Mouse (Mus musculus): ENCODE results near the gene Btbd11. TPM values are rescaled to one million over a fixed set of nuclear protein-coding genes. Genes with fewer than 3 reads are reported as not detected.

Btbd11 gene
- total RNA-seq, 2 experiments from 2014 or later = 1.3 to 3.5 TPM

DNA sequence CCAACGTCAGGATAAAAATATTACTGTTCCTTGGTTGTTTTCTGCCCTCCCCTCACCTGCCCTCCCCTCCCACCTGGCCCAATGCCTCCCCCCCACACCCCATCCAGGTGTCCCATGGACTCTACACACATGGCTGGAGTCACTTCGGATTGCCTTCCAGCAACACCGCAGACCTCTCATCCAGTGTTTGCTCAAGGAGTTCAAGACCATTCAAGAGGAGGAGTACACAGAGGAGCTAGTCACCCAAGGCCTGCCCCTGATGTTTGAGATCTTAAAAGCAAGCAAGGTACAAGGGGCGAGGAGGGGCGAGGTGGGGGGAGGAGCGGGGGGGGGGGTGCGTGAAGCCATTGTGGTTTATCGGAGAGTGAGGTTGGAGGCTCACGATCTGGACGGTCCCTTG is 247.0 kb downstream of the Btbd11 start:
- no peak for ATAC-seq (replicated peaks; ENCODE audit: poor library complexity, severe bottlenecking)

DNA sequence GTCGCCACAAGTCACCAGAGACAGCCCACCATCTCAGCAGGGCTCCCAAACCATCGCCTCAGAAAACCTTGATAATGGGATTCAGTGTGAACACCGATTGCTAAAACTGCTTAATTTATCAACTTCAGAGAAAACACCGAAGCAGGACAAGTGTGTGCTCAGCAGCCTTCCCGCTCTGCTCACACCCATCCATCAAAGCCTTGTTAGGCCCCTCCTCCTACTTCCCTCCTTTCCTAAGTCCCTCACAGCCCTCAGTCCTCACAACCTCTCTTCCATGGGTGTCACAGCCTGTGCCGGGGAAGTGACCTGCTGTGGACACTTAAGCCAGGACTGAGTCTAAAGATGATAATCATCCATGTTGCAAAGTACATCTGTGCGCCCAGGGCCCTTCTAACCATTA is 251.0 kb downstream of the Btbd11 start:
- no peak for ATAC-seq (replicated peaks; ENCODE audit: poor library complexity, severe bottlenecking)

DNA sequence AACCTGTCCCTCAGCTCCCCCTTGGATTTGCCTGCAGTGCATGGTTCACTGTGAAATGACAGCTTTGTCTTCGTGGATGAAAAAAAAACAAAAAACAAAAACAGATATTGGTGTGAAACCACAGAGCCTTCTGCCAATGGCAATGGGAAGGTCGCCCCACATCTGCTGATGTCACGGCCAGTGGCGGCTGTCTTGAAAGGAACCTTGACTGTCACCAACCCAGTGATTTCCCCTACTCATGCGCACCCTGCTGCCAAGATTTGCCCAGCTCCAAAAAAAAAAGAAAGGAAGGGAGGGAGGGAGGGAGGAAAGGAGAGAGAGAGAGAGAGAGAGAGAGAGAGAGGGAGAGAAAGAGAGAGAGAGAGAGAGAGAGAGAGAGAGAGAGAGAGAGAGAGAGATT is 251.5 kb downstream of the Btbd11 start:
- ATAC-seq (replicated peaks; ENCODE audit: poor library complexity, severe bottlenecking) = no peak

DNA sequence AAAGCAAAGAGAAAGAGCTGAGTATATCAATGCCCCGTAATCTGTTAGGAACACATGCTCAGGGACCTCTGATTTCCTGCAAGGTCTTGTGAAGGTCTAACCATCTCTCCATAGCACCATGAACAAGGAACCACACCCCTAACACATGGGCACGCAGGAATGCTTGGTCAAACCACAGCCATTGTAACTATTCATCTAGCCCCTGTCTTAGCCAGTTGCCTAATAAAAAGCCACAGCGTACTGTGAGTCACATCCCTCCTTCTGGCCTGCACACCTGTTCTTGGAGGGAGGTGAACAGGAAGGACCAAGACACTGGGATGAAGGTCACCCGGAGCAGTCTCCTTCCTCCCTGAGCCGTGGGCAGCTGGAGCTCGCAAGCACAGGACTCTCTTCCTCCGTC is 253.0 kb downstream of the Btbd11 start:
- ATAC-seq (replicated peaks; ENCODE audit: poor library complexity, severe bottlenecking) = no peak

DNA sequence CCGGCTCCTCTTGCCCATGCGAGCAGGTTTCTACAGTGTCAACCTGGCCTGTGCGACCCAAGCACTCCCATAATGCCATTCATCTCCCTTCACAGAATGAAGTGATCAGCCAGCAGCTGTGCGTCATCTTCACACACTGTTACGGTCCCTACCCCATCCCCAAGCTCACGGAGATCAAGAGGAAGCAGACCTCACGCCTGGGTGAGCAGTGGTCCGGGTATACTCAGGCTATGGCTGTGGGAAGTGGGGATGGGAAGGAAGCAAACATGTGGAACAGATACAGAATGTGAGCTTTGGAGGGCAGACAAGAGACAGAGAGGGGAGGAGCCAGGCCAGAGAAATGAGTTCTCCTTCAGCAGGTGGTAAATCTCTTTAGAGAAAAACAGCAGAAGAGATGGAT is 253.8 kb downstream of the Btbd11 start:
- no peak for ATAC-seq (replicated peaks; ENCODE audit: poor library complexity, severe bottlenecking)

DNA sequence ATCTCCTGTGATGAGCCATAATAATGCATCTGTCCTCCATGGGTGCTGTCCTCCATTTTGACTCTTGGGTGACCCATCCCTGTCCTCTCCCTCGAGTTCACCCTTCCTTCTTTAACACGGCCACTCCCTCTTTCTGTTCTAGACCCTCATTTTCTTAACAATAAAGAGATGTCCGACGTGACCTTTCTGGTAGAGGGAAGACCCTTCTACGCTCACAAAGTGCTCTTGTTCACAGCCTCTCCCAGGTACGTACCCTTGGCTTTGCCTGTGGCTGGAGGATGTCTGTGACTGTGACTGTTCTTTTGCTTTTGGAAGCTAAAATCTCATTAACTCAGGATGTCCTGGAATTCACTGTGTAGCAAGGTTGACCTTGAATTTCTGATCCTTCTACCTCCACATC is 258.7 kb downstream of the Btbd11 start:
- no peak for ATAC-seq (replicated peaks; ENCODE audit: poor library complexity, severe bottlenecking)

DNA sequence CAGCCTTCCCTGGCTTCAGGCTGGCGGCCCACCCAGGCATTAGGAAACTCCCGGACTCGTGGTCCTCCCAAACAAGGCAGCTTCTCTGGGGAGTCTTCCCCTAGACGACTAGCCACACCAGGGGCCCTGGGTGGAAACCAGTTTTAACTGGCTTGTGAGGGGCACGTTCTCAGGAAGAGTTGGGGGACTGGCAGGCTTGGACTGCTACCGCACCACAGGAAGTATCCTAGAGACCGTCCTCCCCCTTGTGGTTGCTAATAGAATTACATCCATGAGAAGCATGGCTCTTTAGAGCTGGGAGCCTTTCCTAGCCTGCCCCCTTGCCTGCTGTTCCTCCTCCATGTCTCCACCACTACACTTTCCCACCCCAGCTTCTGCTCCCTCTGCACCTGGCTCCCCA is 265.1 kb downstream of the Btbd11 start:
- peak; percentile 83 for ATAC-seq (replicated peaks; ENCODE audit: poor library complexity, severe bottlenecking)

DNA sequence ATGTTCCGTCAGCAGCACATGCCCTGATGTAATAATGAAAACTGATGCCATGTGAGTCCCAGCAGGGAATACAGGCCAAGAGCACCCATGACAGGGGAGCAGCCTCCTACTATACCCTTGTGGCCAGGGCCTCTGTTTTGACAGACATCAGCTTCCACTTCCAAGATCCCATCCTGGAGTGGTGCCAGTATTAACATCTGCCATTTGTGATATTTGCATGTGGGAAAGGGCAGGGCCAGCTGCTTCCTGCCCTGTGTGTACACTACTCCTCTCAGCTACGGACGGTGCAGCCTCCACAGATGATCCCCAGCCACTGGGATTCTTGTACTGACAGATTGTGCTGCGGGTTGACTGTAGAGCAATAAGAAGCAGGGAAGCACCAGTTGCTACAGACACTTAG is 269.3 kb downstream of the Btbd11 start:
- ATAC-seq (replicated peaks; ENCODE audit: poor library complexity, severe bottlenecking) = peak; percentile 19; the same call in 1 of the 2 replicates

DNA sequence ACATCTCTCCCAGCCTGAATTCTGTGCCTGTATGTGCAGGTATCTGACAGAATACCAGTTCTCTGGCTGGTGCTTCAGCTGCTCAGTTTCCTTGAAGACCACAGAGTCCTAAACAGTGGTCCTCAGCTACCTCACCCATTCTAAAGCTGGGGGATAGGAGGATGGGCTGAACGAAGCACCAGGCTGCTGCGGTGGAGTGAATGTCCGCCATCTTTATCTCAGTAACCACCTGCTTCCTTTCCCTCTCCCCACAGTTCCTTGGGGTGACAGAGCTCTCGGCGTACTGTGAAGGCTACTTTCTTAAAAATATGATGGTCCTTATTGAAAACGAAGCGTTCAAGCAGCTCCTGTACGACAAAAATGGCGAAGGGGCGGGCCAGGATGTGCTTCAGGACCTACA is 271.3 kb downstream of the Btbd11 start:
- no peak for ATAC-seq (replicated peaks; ENCODE audit: poor library complexity, severe bottlenecking)

DNA sequence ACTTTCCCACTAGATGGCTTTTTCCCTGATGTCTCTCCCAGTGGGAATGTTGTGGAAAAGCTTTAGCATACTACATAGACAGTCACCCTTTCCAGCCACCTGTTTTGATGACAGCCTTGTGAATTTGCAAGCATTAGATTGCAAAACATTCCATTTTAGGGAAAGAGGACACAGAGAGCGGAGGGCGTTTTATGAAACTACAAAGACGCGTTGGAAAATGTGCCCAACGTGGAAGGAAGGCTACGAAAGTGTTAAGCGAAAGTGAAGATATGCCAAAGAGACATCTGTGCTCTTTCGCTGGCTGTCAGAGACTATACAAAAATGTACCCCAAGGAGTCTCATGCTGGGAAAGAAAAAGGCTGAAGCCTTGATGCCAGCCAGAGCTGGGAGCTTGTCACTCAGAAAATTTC is 286.9 kb downstream of the Btbd11 start:
- ATAC-seq (replicated peaks; ENCODE audit: poor library complexity, severe bottlenecking) = no peak

DNA sequence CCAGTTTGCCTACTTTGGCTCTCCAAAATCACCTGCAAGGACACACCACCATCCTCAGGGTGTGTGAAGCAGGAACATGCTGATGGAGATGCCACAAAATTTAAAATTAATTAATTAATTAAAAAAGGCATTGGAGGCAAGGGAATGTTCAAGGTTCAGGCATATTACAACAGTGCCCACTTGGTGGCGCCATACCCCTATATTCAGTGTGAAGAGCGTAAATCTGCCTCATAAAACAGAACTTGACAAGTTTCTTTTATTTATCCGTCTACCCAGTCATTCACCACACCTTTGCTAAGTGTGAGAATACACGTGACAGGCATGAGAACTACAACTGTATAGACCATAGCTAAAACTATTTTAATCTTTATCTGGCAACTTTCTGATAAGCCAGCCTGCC is 292.0 kb downstream of the Btbd11 start:
- ATAC-seq (replicated peaks; ENCODE audit: poor library complexity, severe bottlenecking) = peak; percentile 76

DNA sequence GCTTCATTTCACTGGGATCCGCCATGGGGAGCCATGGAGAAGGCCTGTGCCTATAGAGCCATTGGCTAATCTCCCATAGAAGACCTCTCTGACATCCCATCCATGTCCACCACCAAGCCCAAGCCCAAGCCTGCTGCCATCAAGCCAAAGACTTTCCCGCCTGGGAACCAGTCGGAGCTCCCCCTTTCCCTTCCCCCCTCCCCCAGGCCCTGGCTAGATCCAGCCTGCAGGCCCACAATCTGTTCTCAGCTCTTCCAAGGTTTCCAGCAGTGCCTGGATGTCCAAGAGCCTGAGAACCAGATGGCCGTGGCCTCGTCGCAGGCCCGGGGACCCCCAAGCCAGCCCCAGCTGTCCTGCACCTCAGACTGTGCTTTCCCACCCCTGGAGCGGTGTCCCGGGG is 295.8 kb downstream of the Btbd11 start:
- ATAC-seq (replicated peaks; ENCODE audit: poor library complexity, severe bottlenecking) = no peak

DNA sequence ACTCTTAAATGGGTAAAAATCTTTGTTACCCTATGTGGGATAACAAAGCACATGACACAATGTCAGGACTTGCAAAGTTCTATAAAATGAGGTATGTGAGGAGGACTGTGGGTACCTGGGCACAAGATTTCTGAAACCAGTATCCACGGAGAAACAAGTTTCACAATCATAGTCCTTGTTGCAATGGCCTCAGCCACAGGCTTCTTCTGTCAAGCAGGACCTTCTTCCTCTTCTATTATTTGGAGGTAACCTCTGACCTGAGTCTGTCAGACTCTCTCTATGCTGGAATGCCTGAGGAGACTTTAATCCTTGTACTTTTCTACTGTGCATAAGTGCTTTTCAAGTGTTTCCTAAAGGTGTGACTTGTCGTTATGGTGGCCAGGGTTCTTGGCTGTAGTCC is 307.8 kb downstream of the Btbd11 start:
- peak; percentile 81 for ATAC-seq (replicated peaks; ENCODE audit: poor library complexity, severe bottlenecking)

DNA sequence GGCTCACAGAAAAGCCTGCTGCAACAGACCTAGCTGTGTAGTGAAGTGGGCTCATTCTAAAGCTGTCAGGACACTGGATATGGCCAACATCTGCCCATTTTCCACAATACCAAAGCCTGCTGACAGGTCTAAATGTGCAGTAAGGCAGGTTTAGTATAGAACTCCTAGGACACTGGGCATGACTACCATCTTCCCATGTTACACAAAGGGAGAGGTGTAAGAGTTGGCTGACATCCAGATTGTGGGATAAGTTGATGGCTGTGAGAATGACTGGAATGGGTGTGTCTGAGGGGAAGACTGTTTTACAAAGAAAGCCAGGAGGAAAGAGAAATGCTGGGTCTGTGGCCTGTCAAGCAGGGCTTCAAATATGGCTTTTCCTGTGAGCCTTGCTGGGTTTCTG is 313.1 kb downstream of the Btbd11 start:
- ATAC-seq (replicated peaks; ENCODE audit: poor library complexity, severe bottlenecking) = no peak

DNA sequence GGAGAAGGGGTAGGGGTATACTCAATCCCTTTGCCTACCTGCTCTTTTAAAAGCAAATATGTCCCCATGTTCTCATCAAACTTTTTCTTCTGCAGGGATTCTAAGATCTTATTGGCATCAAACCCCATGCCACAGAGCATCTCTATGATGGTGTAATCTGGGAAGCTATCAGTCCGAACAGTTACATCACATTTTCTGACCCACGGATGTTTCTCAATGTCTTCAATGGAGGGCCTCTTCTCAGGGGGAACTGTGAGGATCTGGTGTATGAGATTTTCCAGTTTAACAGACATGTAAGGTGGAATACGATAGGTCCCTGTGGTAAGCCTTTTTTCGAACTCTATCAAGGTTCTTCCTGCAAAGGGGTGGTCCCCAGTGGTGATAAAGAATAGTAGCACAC is 323.2 kb downstream of the Btbd11 start:
- peak; percentile 79 for ATAC-seq (replicated peaks; ENCODE audit: poor library complexity, severe bottlenecking)

Other genes starting within 250 kb of the Btbd11 start
- 24.6 and 40.3 TPM in 2 replicates for gene Cry1, start 201.8 kb upstream of the Btbd11 start, total RNA-seq (2014; fragmentation: Nextera tagmentation)
- gene Cry1, start 201.8 kb upstream of the Btbd11 start, total RNA-seq (2017) = 15.7 and 19.7 TPM in 2 replicates